Mouse (Mus musculus) olfactory bulb, adult 2 months (tissue): Measurements from ENCODE around the gene Gm3045.

Experiments used
- CTCF ChIP-seq: fragments of 200-500 bp; IDR thresholded peaks from 2 replicates; pipeline ENCODE4 v1.5.1; 2012; ENCODE audit warnings: low read depth, mild to moderate bottlenecking, low read length, moderate library complexity; ENCODE audit not compliant: insufficient read depth
- POLR2A ChIP-seq: fragments of 200-500 bp; IDR thresholded peaks from 2 replicates; pipeline ENCODE4 v1.6.1; 2012; ENCODE audit warnings: mild to moderate bottlenecking, low read depth, low read length, moderate library complexity; ENCODE audit not compliant: insufficient read depth

GRCm38 (mm10) chr13:56444996-56445395 is 18.6 kb downstream of the Gm3045 start:
- TF ChIP-seq CTCF (no peak), POLR2A (no peak)
